In genomic region chr15:100566531-100566930, GRCm38 (mm10) we compare ENCODE assay signal across 12 mouse cellular contexts.
"Had no signal": no experiment of that assay in that cellular context is flagged by ENCODE, and none has a peak within 500 bp of the region (broad histone marks: within the 10 kb centered on the region; RNA-seq: fewer than 3 reads in every experiment).

No protein-coding gene starts in this region.

- DNase-seq: left cerebral cortex, postnatal 4 days; liver; liver, embryonic 13.5 days; liver, postnatal 0 days; lung, adult 18-20 months; lung, adult 2 months; lung, embryonic 14.5 days; lung, postnatal 10 days; lung, postnatal 14 days; lung, postnatal 36 days; lung, postnatal 4 days; midbrain, embryonic 14.5 days had no signal
